Mouse (Mus musculus): ENCODE data around the gene Ntn5. TPM values are rescaled to one million over a fixed set of nuclear protein-coding genes. Genes with fewer than 3 reads are reported as not detected.

The Ntn5 gene
- not detected for polyA plus RNA-seq (2017; shearing (Covaris generic))

GRCm38 (mm10) chr7:45683396-45684050 lies at the start of gene Ntn5:
Gene Ntn5 (plus strand): TSS chr7:45684022.

GRCm38 (mm10) chr7:45639561-45640027 lies 44.2 kb upstream of the Ntn5 start, which contains the start of gene Mamstr:
Gene Mamstr (plus strand): TSS chr7:45639977.

GRCm38 (mm10) chr7:45666161-45666560 lies 17.7 kb upstream of the Ntn5 start, which contains the start of gene Fut2:
Gene Fut2 (minus strand): TSS chr7:45666394.

GRCm38 (mm10) chr7:45693921-45694591 lies 10.2 kb downstream of the Ntn5 start, which contains the start of gene Sec1:
Gene Sec1 (minus strand): TSS chr7:45694402.

GRCm38 (mm10) chr7:45699523-45700141 lies 15.8 kb downstream of the Ntn5 start, which contains the start of gene Car11:
Gene Car11 (plus strand): TSS chr7:45699843.

GRCm38 (mm10) chr7:45704730-45705442 lies 21.1 kb downstream of the Ntn5 start, which contains the start of gene Dbp:
Gene Dbp (plus strand): TSS chr7:45705088.

GRCm38 (mm10) chr7:45715090-45715708 lies 31.4 kb downstream of the Ntn5 start, which contains the start of gene Rpl18:
Gene Rpl18 (plus strand): TSS chr7:45715457.

GRCm38 (mm10) chr7:45717918-45718297 lies 34.1 kb downstream of the Ntn5 start, which contains the start of gene Sphk2:
Gene Sphk2 (minus strand): TSS chr7:45718002.

GRCm38 (mm10) chr7:45720413-45721233 lies 36.8 kb downstream of the Ntn5 start, which contains the start of gene Fam83e:
Gene Fam83e (plus strand): TSS chr7:45721212.

GRCm38 (mm10) chr7:45725713-45726112 lies 41.9 kb downstream of the Ntn5 start, which contains the start of gene Spaca4:
Gene Spaca4 (minus strand): TSS chr7:45725813.

Other genes with a start within 250 kb of the Ntn5 start
- gene Gys1, start 249.2 kb upstream of the Ntn5 start, polyA plus RNA-seq (2017; shearing (Covaris generic)), result 16.5 TPM
- gene Ruvbl2, start 245.9 kb upstream of the Ntn5 start, polyA plus RNA-seq (2017; shearing (Covaris generic)), result 77.4 TPM
- 2,511 TPM for gene Ftl1, start 224.1 kb upstream of the Ntn5 start, polyA plus RNA-seq (2017; shearing (Covaris generic))
- 228 TPM for gene Bax, start 217.1 kb upstream of the Ntn5 start, polyA plus RNA-seq (2017; shearing (Covaris generic))
- gene Tulp2, start 202.1 kb upstream of the Ntn5 start, polyA plus RNA-seq (2017; shearing (Covaris generic)), result 1.4 TPM
- gene Gm45808, start 197.2 kb upstream of the Ntn5 start, polyA plus RNA-seq (2017; shearing (Covaris generic)), result 0.68 TPM
- gene Dhdh, start 195.2 kb upstream of the Ntn5 start, polyA plus RNA-seq (2017; shearing (Covaris generic)), result 0.88 TPM
- 262 TPM for gene Nucb1, start 173.6 kb upstream of the Ntn5 start, polyA plus RNA-seq (2017; shearing (Covaris generic))
- gene Ppp1r15a, start 157.8 kb upstream of the Ntn5 start, polyA plus RNA-seq (2017; shearing (Covaris generic)), result 74.3 TPM
- gene Plekha4, start 157.7 kb upstream of the Ntn5 start, polyA plus RNA-seq (2017; shearing (Covaris generic)), result 1.0 TPM
- gene Hsd17b14, start 129.1 kb upstream of the Ntn5 start, polyA plus RNA-seq (2017; shearing (Covaris generic)), result 1.2 TPM
- 84.3 TPM for gene Bcat2, start 113.9 kb upstream of the Ntn5 start, polyA plus RNA-seq (2017; shearing (Covaris generic))
- gene Fgf21, start 68.5 kb upstream of the Ntn5 start, polyA plus RNA-seq (2017; shearing (Covaris generic)), result not detected
- not detected for gene Fut1, start 66.7 kb upstream of the Ntn5 start, polyA plus RNA-seq (2017; shearing (Covaris generic))
- gene Izumo1, start 62.2 kb upstream of the Ntn5 start, polyA plus RNA-seq (2017; shearing (Covaris generic)), result not detected
- 0.51 TPM for gene Rasip1, start 56.5 kb upstream of the Ntn5 start, polyA plus RNA-seq (2017; shearing (Covaris generic))
- 1.3 TPM for gene Mamstr, start 44.0 kb upstream of the Ntn5 start, polyA plus RNA-seq (2017; shearing (Covaris generic))
- gene Fut2, start 17.6 kb upstream of the Ntn5 start, polyA plus RNA-seq (2017; shearing (Covaris generic)), result 0.25 TPM
- gene Sec1, start 10.4 kb downstream of the Ntn5 start, polyA plus RNA-seq (2017; shearing (Covaris generic)), result 0.16 TPM
- 8.2 TPM for gene Car11, start 15.8 kb downstream of the Ntn5 start, polyA plus RNA-seq (2017; shearing (Covaris generic))
- 11.2 TPM for gene Dbp, start 21.1 kb downstream of the Ntn5 start, polyA plus RNA-seq (2017; shearing (Covaris generic))
- gene Rpl18, start 31.4 kb downstream of the Ntn5 start, polyA plus RNA-seq (2017; shearing (Covaris generic)), result 2,128 TPM
- gene Sphk2, start 34.0 kb downstream of the Ntn5 start, polyA plus RNA-seq (2017; shearing (Covaris generic)), result 40.0 TPM
- 0.35 TPM for gene Fam83e, start 37.2 kb downstream of the Ntn5 start, polyA plus RNA-seq (2017; shearing (Covaris generic))
- not detected for gene Spaca4, start 41.8 kb downstream of the Ntn5 start, polyA plus RNA-seq (2017; shearing (Covaris generic))
- gene Lmtk3, start 99.7 kb downstream of the Ntn5 start, polyA plus RNA-seq (2017; shearing (Covaris generic)), result 0.07 TPM
- gene Sult2b1, start 100.6 kb downstream of the Ntn5 start, polyA plus RNA-seq (2017; shearing (Covaris generic)), result 3.8 TPM
- gene Cyth2, start 130.6 kb downstream of the Ntn5 start, polyA plus RNA-seq (2017; shearing (Covaris generic)), result 25.0 TPM
- 0.11 TPM for gene Kcnj14, start 140.8 kb downstream of the Ntn5 start, polyA plus RNA-seq (2017; shearing (Covaris generic))
- gene Grwd1, start 146.9 kb downstream of the Ntn5 start, polyA plus RNA-seq (2017; shearing (Covaris generic)), result 43.8 TPM
- 109 TPM for gene Kdelr1, start 188.8 kb downstream of the Ntn5 start, polyA plus RNA-seq (2017; shearing (Covaris generic))
- 0.12 TPM for gene Grin2d, start 194.4 kb downstream of the Ntn5 start, polyA plus RNA-seq (2017; shearing (Covaris generic))
- gene Syngr4, start 212.7 kb downstream of the Ntn5 start, polyA plus RNA-seq (2017; shearing (Covaris generic)), result 0.68 TPM
- 9.2 TPM for gene Tmem143, start 212.9 kb downstream of the Ntn5 start, polyA plus RNA-seq (2017; shearing (Covaris generic))
- gene Emp3, start 237.4 kb downstream of the Ntn5 start, polyA plus RNA-seq (2017; shearing (Covaris generic)), result 777 TPM
- gene Ccdc114, start 240.1 kb downstream of the Ntn5 start, polyA plus RNA-seq (2017; shearing (Covaris generic)), result 2.3 TPM